Mouse (Mus musculus) left cerebral cortex, adult 8-10 months (tissue): ENCODE measurements around the gene Dnajb12. TPM values are rescaled to one million over a fixed set of nuclear protein-coding genes. Genes with fewer than 3 reads are reported as not detected.

Experiments used
- DNase-seq, 2 experiments: peaks; one replicate each; pipeline ENCODE4 v3.0.0; 2022; ENCODE audit warnings: low spot score in 2 of 2
- total RNA-seq, 4 experiments: library from RNA; stranded (reverse); gene quantifications; 2 replicates each; pipeline ENCODE4 v1.2.4; 2022

The Dnajb12 gene
- total RNA-seq, 4 experiments from 2014 or later = 50.8 to 56.3 (median 54.1) TPM

GRCm38 (mm10) chr10:59916649-59917048 lies 37.3 kb downstream of the Dnajb12 start:
- DNase-seq = no peak

GRCm38 (mm10) chr10:59918111-59918510 lies 38.8 kb downstream of the Dnajb12 start:
- no peak for DNase-seq

GRCm38 (mm10) chr10:59919494-59920181 lies 40.3 kb downstream of the Dnajb12 start:
- DNase-seq = no peak

- no peak for DNase-seq
Measured at GRCm38 (mm10) chr10:59920485-59920809, 41.1 kb downstream of the Dnajb12 start.

GRCm38 (mm10) chr10:59920810-59921681 lies 41.7 kb downstream of the Dnajb12 start:
- peak; percentile 63 to 65 for DNase-seq

- no peak for DNase-seq
Measured at GRCm38 (mm10) chr10:59923493-59923892, 44.1 kb downstream of the Dnajb12 start.

GRCm38 (mm10) chr10:59924305-59924704 lies 44.9 kb downstream of the Dnajb12 start:
- DNase-seq = no peak

- no peak for DNase-seq
Measured at GRCm38 (mm10) chr10:59929205-59929604, 49.8 kb downstream of the Dnajb12 start.

GRCm38 (mm10) chr10:59930996-59931395 lies 51.6 kb downstream of the Dnajb12 start:
- DNase-seq = peak in 1 of 2 experiments; percentile 60

- no peak for DNase-seq
Measured at GRCm38 (mm10) chr10:59932521-59932920, 53.2 kb downstream of the Dnajb12 start.

- no peak for DNase-seq
Measured at GRCm38 (mm10) chr10:59934039-59934438, 54.7 kb downstream of the Dnajb12 start.

GRCm38 (mm10) chr10:59936058-59936856 lies 56.9 kb downstream of the Dnajb12 start:
- DNase-seq = no peak

GRCm38 (mm10) chr10:59938662-59939061 lies 59.3 kb downstream of the Dnajb12 start:
- DNase-seq = no peak

- DNase-seq = no peak
Measured at GRCm38 (mm10) chr10:59939081-59939480, 59.7 kb downstream of the Dnajb12 start.

GRCm38 (mm10) chr10:59942281-59942846 lies 63.0 kb downstream of the Dnajb12 start:
- DNase-seq = peak in 1 of 2 experiments; percentile 69

- DNase-seq = peak in 1 of 2 experiments; percentile 89
Measured at GRCm38 (mm10) chr10:59942847-59943420, 63.6 kb downstream of the Dnajb12 start.

- peak in 1 of 2 experiments; percentile 75 for DNase-seq
Measured at GRCm38 (mm10) chr10:59943421-59943989, 64.1 kb downstream of the Dnajb12 start.

GRCm38 (mm10) chr10:59945416-59945815 lies 66.1 kb downstream of the Dnajb12 start:
- no peak for DNase-seq

GRCm38 (mm10) chr10:59946362-59946761 lies 67.0 kb downstream of the Dnajb12 start:
- DNase-seq = no peak

GRCm38 (mm10) chr10:59947296-59948073 lies 68.1 kb downstream of the Dnajb12 start:
- no peak for DNase-seq
